Mouse (Mus musculus): Measurements from ENCODE around the gene Cox7b. TPM values are rescaled to one million over a fixed set of nuclear protein-coding genes. Genes with fewer than 3 reads are reported as not detected.

Gene Cox7b
- polyA plus RNA-seq, 1 experiment from 2014 or later, result 354 TPM

GRCm38 (mm10) chrX:106030176-106030575 lies 14.7 kb downstream of the Cox7b start:
- H3K9me3 ChIP-seq, result no peaks in the 10 kb centered on the region
- no peaks in the 10 kb centered on the region for H3K27me3 ChIP-seq (replicated peaks)
- H3K4me1 ChIP-seq, result peaks cover 6% of the 10 kb centered on the region
- no peak overlapping the region for H3K27ac ChIP-seq
- no peak for ATAC-seq (replicated peaks)
- H3K4me2 ChIP-seq, result no peak overlapping the region
- H3K36me3 ChIP-seq (replicated peaks), result no peaks in the 10 kb centered on the region
- no peak overlapping the region for H3K9ac ChIP-seq
- H3K4me3 ChIP-seq, result no peak overlapping the region
- WGBS, result 81% methylated on average over 5 of the region's 5 CpGs

GRCm38 (mm10) chrX:106031124-106031523 lies 15.6 kb downstream of the Cox7b start:
- H3K36me3 ChIP-seq (replicated peaks), result no peaks in the 10 kb centered on the region
- no peaks in the 10 kb centered on the region for H3K9me3 ChIP-seq
- ATAC-seq (replicated peaks), result no peak
- H3K4me1 ChIP-seq, result peaks cover 6% of the 10 kb centered on the region
- H3K4me2 ChIP-seq, result no peak overlapping the region
- H3K27me3 ChIP-seq (replicated peaks), result no peaks in the 10 kb centered on the region
- H3K27ac ChIP-seq, result no peak overlapping the region
- H3K4me3 ChIP-seq, result no peak overlapping the region
- H3K9ac ChIP-seq, result no peak overlapping the region

GRCm38 (mm10) chrX:106035727-106036126 lies 20.2 kb downstream of the Cox7b start:
- Histone ChIP-seq H3K36me3 (replicated peaks) (no peaks in the 10 kb centered on the region), H3K4me1 (no peaks in the 10 kb centered on the region), H3K9me3 (no peaks in the 10 kb centered on the region), H3K9ac (no peak overlapping the region), H3K4me3 (no peak overlapping the region), H3K4me2 (no peak overlapping the region), H3K27ac (no peak overlapping the region), H3K27me3 (replicated peaks) (no peaks in the 10 kb centered on the region)
- ATAC-seq (replicated peaks), result no peak
- WGBS, result 67% methylated on average over 2 of the region's 2 CpGs

- H3K9ac ChIP-seq, result no peak overlapping the region
- no peak for ATAC-seq (replicated peaks)
- no peaks in the 10 kb centered on the region for H3K27me3 ChIP-seq (replicated peaks)
- H3K4me1 ChIP-seq, result no peaks in the 10 kb centered on the region
- H3K27ac ChIP-seq, result no peak overlapping the region
- no peaks in the 10 kb centered on the region for H3K36me3 ChIP-seq (replicated peaks)
- WGBS, result 83% methylated on average over 3 of the region's 3 CpGs
- H3K4me3 ChIP-seq, result no peak overlapping the region
- no peaks in the 10 kb centered on the region for H3K9me3 ChIP-seq
- no peak overlapping the region for H3K4me2 ChIP-seq
Measured at GRCm38 (mm10) chrX:106037185-106037752, 21.8 kb downstream of the Cox7b start.

- ATAC-seq (replicated peaks), result no peak
- no peak overlapping the region for H3K27ac ChIP-seq
- 58% methylated on average over 8 of the region's 8 CpGs for WGBS
Measured at GRCm38 (mm10) chrX:106043863-106044617, 28.5 kb downstream of the Cox7b start.

GRCm38 (mm10) chrX:106045455-106045854 lies 30.0 kb downstream of the Cox7b start:
- Histone ChIP-seq H3K36me3 (replicated peaks) (no peaks in the 10 kb centered on the region), H3K9ac (no peak overlapping the region), H3K4me3 (no peak overlapping the region), H3K27me3 (replicated peaks) (no peaks in the 10 kb centered on the region; the same call in 1 of the 2 replicates), H3K9me3 (no peaks in the 10 kb centered on the region), H3K4me1 (no peaks in the 10 kb centered on the region), H3K4me2 (no peak overlapping the region), H3K27ac (no peak overlapping the region)
- WGBS, result 53% methylated on average over 2 of the region's 2 CpGs
- no peak for ATAC-seq (replicated peaks)

More at GRCm38 (mm10) chrX:106043863-106044617, 28.5 kb downstream of the Cox7b start:
- no peaks in the 10 kb centered on the region for H3K4me1 ChIP-seq
- no peaks in the 10 kb centered on the region for H3K9me3 ChIP-seq
- no peak overlapping the region for H3K4me3 ChIP-seq
- no peak overlapping the region for H3K4me2 ChIP-seq
- no peaks in the 10 kb centered on the region for H3K36me3 ChIP-seq (replicated peaks)
- H3K9ac ChIP-seq, result no peak overlapping the region
- no peaks in the 10 kb centered on the region; the same call in 1 of the 2 replicates for H3K27me3 ChIP-seq (replicated peaks)

GRCm38 (mm10) chrX:106045928-106046327 lies 30.4 kb downstream of the Cox7b start:
- Histone ChIP-seq H3K36me3 (replicated peaks) (no peaks in the 10 kb centered on the region), H3K9me3 (no peaks in the 10 kb centered on the region), H3K9ac (no peak overlapping the region), H3K27ac (no peak overlapping the region), H3K4me3 (no peak overlapping the region), H3K27me3 (replicated peaks) (no peaks in the 10 kb centered on the region; the same call in 1 of the 2 replicates), H3K4me2 (no peak overlapping the region), H3K4me1 (no peaks in the 10 kb centered on the region)
- ATAC-seq (replicated peaks), result no peak
- WGBS, result 77% methylated on average over 9 of the region's 9 CpGs

- H3K4me1 ChIP-seq, result no peaks in the 10 kb centered on the region
- H3K27ac ChIP-seq, result no peak overlapping the region
- ATAC-seq (replicated peaks), result no peak
- H3K27me3 ChIP-seq (replicated peaks), result no peaks in the 10 kb centered on the region; the same call in 1 of the 2 replicates
- H3K9me3 ChIP-seq, result no peaks in the 10 kb centered on the region
- H3K4me2 ChIP-seq, result no peak overlapping the region
- WGBS, result 79% methylated on average over 1 of the region's 1 CpGs
- no peak overlapping the region for H3K4me3 ChIP-seq
- no peaks in the 10 kb centered on the region for H3K36me3 ChIP-seq (replicated peaks)
- no peak overlapping the region for H3K9ac ChIP-seq
Measured at GRCm38 (mm10) chrX:106048191-106048590, 32.7 kb downstream of the Cox7b start.

Other genes starting within 250 kb of the Cox7b start
- gene Atrx, start 86.3 kb upstream of the Cox7b start, polyA plus RNA-seq (2015; fragmentation: Nextera tagmentation; extraction: Ambion mirVana), result 256 and 279 TPM in 2 replicates
- 19.0 and 19.4 TPM in 2 replicates for gene Magt1, start 3.8 kb upstream of the Cox7b start, polyA plus RNA-seq (2015; fragmentation: Nextera tagmentation; extraction: Ambion mirVana)
- 15.0 and 16.3 TPM in 2 replicates for gene Atp7a, start 11.6 kb downstream of the Cox7b start, polyA plus RNA-seq (2015; fragmentation: Nextera tagmentation; extraction: Ambion mirVana)
- gene Tlr13, start 127.5 kb downstream of the Cox7b start, polyA plus RNA-seq (2015; fragmentation: Nextera tagmentation; extraction: Ambion mirVana), result 0.15 and 0.42 TPM in 2 replicates
- 246 and 254 TPM in 2 replicates for gene Pgk1, start 171.4 kb downstream of the Cox7b start, polyA plus RNA-seq (2015; fragmentation: Nextera tagmentation; extraction: Ambion mirVana)
- gene Taf9b, start 205.5 kb downstream of the Cox7b start, polyA plus RNA-seq (2015; fragmentation: Nextera tagmentation; extraction: Ambion mirVana), result 14.5 and 15.4 TPM in 2 replicates
- not detected in 2 replicates for gene Fnd3c2, start 239.7 kb downstream of the Cox7b start, polyA plus RNA-seq (2015; fragmentation: Nextera tagmentation; extraction: Ambion mirVana)

Measured in midbrain, embryonic 15.5 days (tissue).